In the genomic region with DNA sequence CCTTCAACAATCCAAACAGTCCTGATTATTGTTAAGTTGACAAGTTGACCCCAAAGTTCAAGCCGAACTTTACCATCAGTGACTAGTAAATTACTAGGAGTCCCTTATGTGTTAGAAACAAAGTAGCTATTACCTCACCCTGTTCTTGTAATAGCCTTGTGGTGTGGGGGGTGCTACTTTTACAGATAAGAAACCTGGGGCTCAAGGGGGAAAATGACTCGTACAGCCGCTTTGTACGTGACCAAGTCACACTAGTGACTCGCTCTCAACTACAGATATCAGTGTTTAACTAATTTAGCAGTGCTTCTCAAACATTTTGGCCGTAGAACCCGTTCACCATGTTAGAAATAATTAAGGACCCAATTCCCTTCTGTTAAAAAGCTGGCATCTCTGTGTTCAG, we compare ENCODE assay signal across 1 mouse cellular context.
A peak's percentile ranks its signal among the peaks of the same experiment; 100 is the strongest.
TF ChIP-seq lines count a peak whose summit lies in the region.

No protein-coding gene starts in this region.

TF ChIP-seq in CH12.LX, 34 proteins besides CTCF, POLR2A, EP300 and RAD21 (continued from another document):
- TF ChIP-seq GABPA (IDR thresholded peaks at IDR 0.05; ENCODE audit: insufficient replicate concordance, low read depth, low read length) (no peak), POLR2AphosphoS2 (IDR thresholded peaks at IDR 0.05; ENCODE audit: low read depth, low read length) (0 out of 2 replicates have a peak, but pooled peaks have one; percentile 32), TCF12 (IDR thresholded peaks at IDR 0.05; ENCODE audit: low read depth, low read length) (0 out of 2 replicates have a peak, but pooled peaks have one; percentile 36), MEF2A (IDR thresholded peaks at IDR 0.05; ENCODE audit: borderline replicate concordance, low read depth, low read length) (peak; percentile 89), ZNF384 (IDR thresholded peaks at IDR 0.05; ENCODE audit: low read depth, low read length) (no peak), SMC3 (IDR thresholded peaks at IDR 0.05; ENCODE audit: low read depth, low read length) (peak; percentile 6; the same call in 1 of the 2 replicates), ZMIZ1 (IDR thresholded peaks at IDR 0.05; ENCODE audit: low read depth, low read length) (no peak), SIN3A (IDR thresholded peaks at IDR 0.05; ENCODE audit: low read length) (peak; percentile 15), MXI1 (IDR thresholded peaks at IDR 0.05; ENCODE audit: low read depth, low read length) (peak; percentile 47; the same call in 1 of the 2 replicates), RCOR1 (conservative IDR thresholded peaks at IDR 0.05; ENCODE audit: low read depth, low read length) (0 out of 2 replicates have a peak, but pooled peaks have one; percentile 45)
